Mouse (Mus musculus): ENCODE results near the gene Lmo2.

DNA sequence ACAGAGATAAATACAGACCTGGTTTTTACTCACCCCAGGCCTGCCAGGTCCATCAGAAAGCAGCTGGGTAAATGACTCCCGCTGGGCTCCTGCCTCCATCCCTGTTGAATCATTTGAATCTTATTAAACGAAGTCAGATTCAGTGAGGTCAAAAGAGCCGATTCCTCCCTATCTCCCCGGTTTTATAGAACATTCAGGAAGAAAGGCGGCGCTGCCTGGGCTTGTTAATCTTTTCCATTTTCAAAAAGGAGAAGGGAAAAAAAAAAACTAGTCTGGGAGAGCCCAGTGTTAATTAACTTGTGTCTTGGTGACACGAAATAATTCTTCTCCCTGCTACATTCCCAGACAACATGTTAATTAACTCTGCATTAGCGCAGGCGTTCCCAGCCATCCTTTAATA is 19.9 kb downstream of the Lmo2 start:
- no peak for TF ChIP-seq CTCF (IDR thresholded peaks at IDR 0.05; ENCODE audit: borderline replicate concordance, insufficient read depth, low read length)
- no peak for TF ChIP-seq POLR2A (IDR thresholded peaks at IDR 0.05; ENCODE audit: low read depth, low read length)
